Mouse (Mus musculus) heart, embryonic 16.5 days (tissue): ENCODE results near the gene Tmeff2. TPM values are rescaled to one million over a fixed set of nuclear protein-coding genes. Genes with fewer than 3 reads are reported as not detected.
A peak's percentile ranks its signal among the peaks of the same experiment; 100 is the strongest.

Experiments
- ATAC-seq: fragments of 200-750 bp; cut with Nextera tagmentation; replicated peaks from 2 replicates; pipeline ENCODE4 v1.8.0; 2017; ENCODE audit warnings: moderate number of reproducible peaks; ENCODE audit not compliant: insufficient read depth, low FRiP score; ENCODE audit errors: extremely low read depth
- H3K27ac ChIP-seq: fragments of 300-500 bp; sonication (generic); 2 replicates; pipeline ENCODE4 v1.5.1; 2014; ENCODE audit warnings: mild to moderate bottlenecking, low read length, control low read depth, moderate library complexity
- H3K27me3 ChIP-seq: fragments of 300-500 bp; sonication (generic); 2 replicates; pipeline ENCODE4 v1.6.1; 2014; ENCODE audit warnings: low read length, mixed read lengths; ENCODE audit not compliant: control insufficient read depth, insufficient read depth
- H3K36me3 ChIP-seq: fragments of 300-500 bp; sonication (generic); 2 replicates; pipeline ENCODE4 v1.6.1; 2014; ENCODE audit not compliant: control insufficient read depth, insufficient read depth
- H3K4me1 ChIP-seq: fragments of 300-500 bp; sonication (generic); 2 replicates; pipeline ENCODE4 v1.6.1; 2014; ENCODE audit warnings: low read length, mixed read lengths; ENCODE audit not compliant: control insufficient read depth, insufficient read depth
- H3K4me2 ChIP-seq: fragments of 300-500 bp; sonication (generic); 2 replicates; pipeline ENCODE4 v1.6.1; 2014; ENCODE audit warnings: low read depth, mild to moderate bottlenecking, control low read depth, low read length
- H3K4me3 ChIP-seq: fragments of 300-500 bp; sonication (generic); 2 replicates; pipeline ENCODE4 v1.5.1; 2014; ENCODE audit warnings: mild to moderate bottlenecking, control low read depth, low read length
- H3K9ac ChIP-seq: fragments of 300-500 bp; sonication (generic); 2 replicates; pipeline ENCODE4 v1.6.1; 2014; ENCODE audit warnings: low read length, control low read depth
- H3K9me3 ChIP-seq: fragments of 300-500 bp; sonication (generic); replicated peaks from 2 replicates; pipeline ENCODE4 v1.6.1; 2016; ENCODE audit warnings: low read length; ENCODE audit not compliant: control insufficient read depth
- WGBS: fragments of 180-500 bp; shearing (Covaris S2); extraction: QIAGEN DNeasy Blood & Tissue Kit; methylation state at CpG from one replicate; pipeline ENCODE4 v1.1.7; 2014; 5-methylcytosine and 5-hydroxymethylcytosine counted together
- polyA plus RNA-seq: library from polyadenylated mRNA; unstranded; fragments of >200 nt; fragmentation: Nextera tagmentation; extraction: Ambion mirVana; gene quantifications from 2 replicates; pipeline ENCODE4 v1.2.1, GENCODE M21; 2015

Gene Tmeff2
- polyA plus RNA-seq, 1 experiment from 2014 or later = 2.4 TPM

- no peak; the same call in 1 of the 2 replicates for ATAC-seq
- no peak overlapping the region for H3K4me3 ChIP-seq
- no peaks in the 10 kb centered on the region for H3K4me1 ChIP-seq
- no peaks in the 10 kb centered on the region for H3K27me3 ChIP-seq
- H3K9me3 ChIP-seq = no peaks in the 10 kb centered on the region
- H3K9ac ChIP-seq = no peak overlapping the region
- H3K36me3 ChIP-seq = no peaks in the 10 kb centered on the region
- 73% methylated on average over 2 of the region's 2 CpGs for WGBS
- H3K4me2 ChIP-seq = no peak overlapping the region
- no peak overlapping the region for H3K27ac ChIP-seq
Measured at GRCm38 (mm10) chr1:50935076-50935475, 34.6 kb downstream of the Tmeff2 start.

DNA sequence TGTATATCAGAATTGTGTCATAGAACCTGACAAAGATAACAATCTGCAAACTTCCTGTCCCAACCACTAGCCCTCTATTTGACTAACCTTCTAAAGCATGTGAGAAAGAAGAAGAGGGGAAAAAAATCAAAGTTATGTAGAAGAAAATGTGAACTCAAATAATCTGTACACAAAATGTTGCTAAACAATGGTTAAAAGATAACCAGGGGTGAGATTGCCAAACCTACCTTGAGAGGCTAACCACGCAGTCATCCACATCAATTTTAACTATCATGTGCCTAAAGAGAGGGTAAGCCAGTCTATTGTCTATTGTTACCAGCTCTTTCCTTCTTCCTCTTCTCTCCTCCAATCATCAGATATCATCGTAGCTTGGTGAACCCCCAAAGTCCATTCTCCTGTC, 35.0 kb downstream of the Tmeff2 start:
- 64% methylated on average over 2 of the region's 2 CpGs for WGBS
- Histone ChIP-seq H3K27me3 (no peaks in the 10 kb centered on the region), H3K4me3 (no peak overlapping the region), H3K9me3 (no peaks in the 10 kb centered on the region), H3K4me1 (no peaks in the 10 kb centered on the region), H3K36me3 (no peaks in the 10 kb centered on the region), H3K27ac (no peak overlapping the region), H3K4me2 (no peak overlapping the region), H3K9ac (no peak overlapping the region)
- ATAC-seq = no peak

DNA sequence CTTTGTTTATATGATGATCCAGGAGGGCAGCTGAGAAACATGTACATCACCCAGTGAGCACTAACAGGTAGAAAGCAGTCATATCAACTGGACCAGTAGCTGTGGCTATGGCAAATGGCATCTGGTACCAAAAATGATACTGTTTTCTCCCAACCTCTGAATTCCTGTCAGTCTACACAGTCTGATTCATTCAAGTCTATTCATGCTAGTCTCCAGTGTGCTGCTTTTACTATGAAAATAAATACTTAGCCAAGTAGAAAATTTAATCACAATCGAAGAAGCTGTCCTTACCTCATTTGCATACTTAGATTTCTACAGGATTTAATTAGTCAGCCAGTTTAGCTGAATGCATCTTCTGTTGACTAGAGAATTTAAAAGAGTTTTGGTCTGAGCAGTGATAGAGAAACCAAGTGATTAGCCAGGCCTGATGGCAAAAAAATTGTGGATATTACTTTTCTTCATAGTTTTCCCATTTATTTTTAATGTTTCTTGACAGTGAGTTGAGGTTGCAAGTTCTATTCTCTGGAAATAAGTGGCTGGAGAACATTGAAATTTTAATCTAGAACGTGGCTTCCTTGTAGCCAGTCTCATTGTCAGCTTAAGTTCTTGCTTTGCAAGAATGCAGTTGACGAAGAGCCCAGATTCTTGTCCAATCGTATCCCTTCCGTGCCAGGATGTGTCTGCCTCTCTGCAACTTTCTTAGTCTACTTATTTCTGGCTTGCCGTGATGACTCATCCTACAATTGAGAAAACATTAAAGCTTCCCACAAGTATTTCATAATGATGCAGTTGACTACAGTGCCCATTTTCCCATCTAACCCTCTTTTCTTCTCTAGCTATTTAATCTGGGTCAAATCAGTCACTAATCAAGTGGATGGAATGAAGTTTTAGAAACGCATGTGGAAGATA, 39.9 kb downstream of the Tmeff2 start:
- no peaks in the 10 kb centered on the region for H3K4me1 ChIP-seq
- no peak for ATAC-seq
- no peak overlapping the region for H3K9ac ChIP-seq
- no peak overlapping the region for H3K27ac ChIP-seq
- H3K4me2 ChIP-seq = no peak overlapping the region
- WGBS = 77% methylated on average over 7 of the region's 7 CpGs
- no peak overlapping the region for H3K4me3 ChIP-seq
- no peaks in the 10 kb centered on the region for H3K27me3 ChIP-seq
- H3K36me3 ChIP-seq = no peaks in the 10 kb centered on the region
- no peaks in the 10 kb centered on the region for H3K9me3 ChIP-seq

GRCm38 (mm10) chr1:50948575-50948974, 48.1 kb downstream of the Tmeff2 start:
- H3K4me3 ChIP-seq = no peak overlapping the region
- no peaks in the 10 kb centered on the region for H3K27me3 ChIP-seq
- H3K9ac ChIP-seq = no peak overlapping the region
- H3K4me1 ChIP-seq = no peaks in the 10 kb centered on the region
- no peak overlapping the region for H3K27ac ChIP-seq
- ATAC-seq = no peak
- no peaks in the 10 kb centered on the region for H3K36me3 ChIP-seq
- 67% methylated on average over 1 of the region's 1 CpGs for WGBS
- H3K9me3 ChIP-seq = no peaks in the 10 kb centered on the region
- H3K4me2 ChIP-seq = no peak overlapping the region

DNA sequence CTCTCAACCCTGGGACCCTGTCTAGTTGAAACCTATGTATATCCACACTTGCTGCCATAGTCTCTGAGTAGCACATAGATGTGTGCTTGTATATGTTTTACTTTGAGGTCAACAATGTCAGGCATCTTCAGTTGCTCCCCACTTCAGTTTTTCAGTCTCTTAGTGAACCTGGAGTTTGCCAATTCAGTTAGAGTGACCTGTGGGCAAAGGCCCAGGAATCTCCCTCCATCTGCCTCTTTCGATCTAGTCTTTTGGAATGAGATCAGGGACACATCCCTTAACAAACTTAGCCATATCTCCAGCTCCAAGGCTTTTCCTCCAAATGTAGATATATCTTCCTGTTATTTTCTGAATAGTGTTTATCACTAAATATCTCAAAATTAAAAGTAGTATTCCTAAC, 58.4 kb downstream of the Tmeff2 start:
- Histone ChIP-seq H3K36me3 (no peaks in the 10 kb centered on the region), H3K9me3 (no peaks in the 10 kb centered on the region), H3K4me1 (no peaks in the 10 kb centered on the region), H3K4me3 (no peak overlapping the region), H3K27me3 (no peaks in the 10 kb centered on the region), H3K9ac (no peak overlapping the region), H3K27ac (no peak overlapping the region), H3K4me2 (no peak overlapping the region)
- WGBS = 71% methylated on average over 1 of the region's 1 CpGs
- no peak for ATAC-seq

DNA sequence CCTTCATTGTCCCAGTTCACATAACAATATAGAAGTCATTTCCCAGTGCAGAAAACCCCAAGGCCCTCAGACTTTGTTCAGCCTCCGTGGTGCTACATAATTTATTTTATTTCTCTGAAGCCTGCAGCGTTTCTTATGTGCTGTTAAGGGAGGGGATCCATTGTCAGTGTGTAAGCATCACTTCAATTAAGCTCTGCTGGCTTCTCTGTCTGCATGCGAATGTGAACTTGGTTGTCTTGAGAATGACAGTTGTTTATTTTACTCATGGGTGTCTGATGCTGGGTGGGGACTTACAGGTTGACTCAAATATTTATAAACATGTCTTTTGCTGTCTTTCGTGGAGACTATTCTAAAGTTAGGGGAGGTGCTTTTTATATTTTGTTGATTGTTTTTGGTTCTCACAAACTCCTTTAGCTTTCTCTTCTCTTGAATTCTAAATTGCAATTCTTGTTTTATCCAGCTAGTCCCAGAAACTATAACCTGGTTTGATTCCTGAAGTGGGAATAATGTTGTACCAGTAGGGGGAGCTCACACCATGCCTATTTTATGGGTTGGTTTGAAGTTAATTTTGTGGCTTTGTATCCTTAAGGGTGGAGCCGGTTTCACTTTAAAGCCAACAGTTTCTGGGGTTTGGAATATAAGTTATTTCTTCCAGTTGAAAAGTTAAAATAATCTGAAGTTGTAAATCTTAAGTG, 61.7 kb downstream of the Tmeff2 start:
- WGBS = 37% methylated on average over 5 of the region's 5 CpGs
- no peaks in the 10 kb centered on the region for H3K9me3 ChIP-seq
- H3K4me2 ChIP-seq = 0 out of 2 replicates have a peak overlapping the region, but pooled peaks have one; percentile 4
- no peaks in the 10 kb centered on the region for H3K27me3 ChIP-seq
- H3K27ac ChIP-seq = no peak overlapping the region
- H3K4me1 ChIP-seq = no peaks in the 10 kb centered on the region
- no peaks in the 10 kb centered on the region for H3K36me3 ChIP-seq
- H3K4me3 ChIP-seq = no peak overlapping the region
- no peak overlapping the region for H3K9ac ChIP-seq
- peak; percentile 63; the same call in 1 of the 2 replicates for ATAC-seq

- no peak for ATAC-seq
- no peaks in the 10 kb centered on the region for H3K36me3 ChIP-seq
- no peaks in the 10 kb centered on the region for H3K9me3 ChIP-seq
- no peaks in the 10 kb centered on the region for H3K27me3 ChIP-seq
- H3K4me1 ChIP-seq = no peaks in the 10 kb centered on the region
- H3K27ac ChIP-seq = no peak overlapping the region
- H3K9ac ChIP-seq = no peak overlapping the region
- H3K4me3 ChIP-seq = no peak overlapping the region
- H3K4me2 ChIP-seq = 0 out of 2 replicates have a peak overlapping the region, but pooled peaks have one; percentile 4
- 42% methylated on average over 4 of the region's 4 CpGs for WGBS
Measured at GRCm38 (mm10) chr1:50962649-50963000, 62.2 kb downstream of the Tmeff2 start.

GRCm38 (mm10) chr1:50969685-50970084, 69.2 kb downstream of the Tmeff2 start:
- Histone ChIP-seq H3K4me3 (no peak overlapping the region), H3K4me2 (no peak overlapping the region), H3K9ac (no peak overlapping the region), H3K9me3 (no peaks in the 10 kb centered on the region), H3K27me3 (no peaks in the 10 kb centered on the region), H3K4me1 (no peaks in the 10 kb centered on the region), H3K27ac (no peak overlapping the region), H3K36me3 (no peaks in the 10 kb centered on the region)
- no peak for ATAC-seq
- WGBS = 66% methylated on average over 2 of the region's 2 CpGs

- H3K36me3 ChIP-seq = no peaks in the 10 kb centered on the region
- no peak overlapping the region for H3K4me2 ChIP-seq
- no peaks in the 10 kb centered on the region for H3K9me3 ChIP-seq
- no peaks in the 10 kb centered on the region for H3K4me1 ChIP-seq
- no peaks in the 10 kb centered on the region for H3K27me3 ChIP-seq
- 56% methylated on average over 2 of the region's 2 CpGs for WGBS
- no peak for ATAC-seq
- H3K9ac ChIP-seq = no peak overlapping the region
- no peak overlapping the region for H3K4me3 ChIP-seq
- H3K27ac ChIP-seq = no peak overlapping the region
Measured at GRCm38 (mm10) chr1:50970853-50971252, 70.4 kb downstream of the Tmeff2 start.
